Mouse (Mus musculus): Measurements from ENCODE around the gene Gm45208.
"Not testable (repeated sequence)": the region's sequence is repeated elsewhere in the genome, so short reads cannot be mapped to it uniquely, and the experiment has no call there.

Gm45208 gene

DNA sequence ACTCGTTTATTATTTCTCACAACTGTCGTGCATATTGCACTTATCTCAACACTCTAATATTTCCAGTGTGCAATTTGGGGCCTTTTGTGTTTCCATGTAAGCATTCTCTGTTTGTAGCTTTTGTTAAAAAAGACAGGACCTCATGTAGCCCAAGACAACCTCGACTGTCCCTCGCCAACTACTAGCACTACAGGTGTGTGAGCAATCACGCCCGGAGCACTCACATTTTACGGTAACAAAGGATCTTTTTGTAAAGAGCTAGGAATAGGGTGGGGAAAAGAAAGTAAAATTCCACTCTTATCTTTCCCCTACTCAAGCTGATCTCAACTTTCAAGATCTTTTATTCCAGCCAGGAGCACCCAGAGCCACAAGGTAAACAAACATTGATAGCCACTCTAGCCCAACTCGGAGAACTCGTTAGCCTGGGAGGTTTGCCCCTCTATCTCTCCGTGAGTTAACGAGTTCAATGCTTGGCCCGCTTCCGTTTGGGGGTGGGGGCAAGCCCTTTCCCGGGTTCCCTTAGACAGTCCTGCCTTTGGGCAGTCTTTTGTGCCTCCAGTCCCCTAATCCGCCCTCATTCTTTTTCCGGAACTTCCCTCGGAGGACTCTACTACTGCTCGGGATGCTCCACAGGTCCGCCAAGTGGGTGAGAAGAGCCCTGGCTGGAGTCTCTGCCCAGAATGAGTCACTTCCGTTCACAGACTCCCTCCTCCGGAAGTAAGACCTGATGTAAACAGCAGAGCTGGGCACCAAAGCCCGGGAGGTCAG lies at the start of gene Gm45208:
Gm45208 (plus strand) TSS at position 732 of the 768 bp plus-strand sequence.
- DNase-seq (ENCODE audit: low read depth in 2 of 2, low spot score in 2 of 2), result peak; percentile 63 to 65

GRCm38 (mm10) chrX:7672739-7673138 lies 49.3 kb upstream of the Gm45208 start:
- DNase-seq (ENCODE audit: low read depth in 2 of 2, low spot score in 2 of 2), result no peak

GRCm38 (mm10) chrX:7673578-7674281 lies 48.3 kb upstream of the Gm45208 start:
- no peak for DNase-seq (ENCODE audit: low read depth in 2 of 2, low spot score in 2 of 2)

DNA sequence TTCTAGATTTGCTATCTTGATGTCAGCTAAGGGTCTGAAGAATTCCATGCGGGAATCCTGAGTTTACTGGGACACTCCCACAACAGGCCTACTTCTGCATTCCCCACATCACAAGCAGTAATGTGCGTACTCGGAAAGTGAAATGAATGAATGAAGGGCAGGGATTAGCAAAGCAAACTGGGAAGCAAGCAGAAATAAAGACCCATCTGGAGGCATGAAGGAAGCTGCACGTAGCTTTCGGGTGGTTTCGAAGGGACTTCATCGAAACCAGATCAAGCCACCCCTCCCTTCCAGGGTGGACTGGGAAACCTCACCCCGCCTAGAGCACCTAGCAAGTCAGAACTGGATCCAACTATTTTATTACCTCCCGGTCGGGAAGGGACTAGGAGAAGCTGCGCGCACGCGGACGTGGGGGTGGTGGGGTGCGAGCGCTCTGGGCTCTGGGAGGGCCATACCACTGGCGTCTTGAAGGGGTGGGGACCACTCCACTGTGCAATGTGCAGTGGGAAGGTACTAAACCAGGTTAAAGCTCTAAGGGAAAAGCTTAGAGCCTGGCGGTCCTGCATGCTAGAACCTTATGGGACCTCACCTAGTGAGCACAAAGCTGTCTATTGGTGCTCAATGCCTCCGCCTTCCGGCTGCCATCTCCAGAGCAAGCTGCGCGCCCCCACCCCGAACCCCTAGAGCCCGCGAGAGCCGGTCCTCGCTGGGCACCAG lies 47.6 kb upstream of the Gm45208 start:
- DNase-seq (ENCODE audit: low read depth in 2 of 2, low spot score in 2 of 2), result no peak

DNA sequence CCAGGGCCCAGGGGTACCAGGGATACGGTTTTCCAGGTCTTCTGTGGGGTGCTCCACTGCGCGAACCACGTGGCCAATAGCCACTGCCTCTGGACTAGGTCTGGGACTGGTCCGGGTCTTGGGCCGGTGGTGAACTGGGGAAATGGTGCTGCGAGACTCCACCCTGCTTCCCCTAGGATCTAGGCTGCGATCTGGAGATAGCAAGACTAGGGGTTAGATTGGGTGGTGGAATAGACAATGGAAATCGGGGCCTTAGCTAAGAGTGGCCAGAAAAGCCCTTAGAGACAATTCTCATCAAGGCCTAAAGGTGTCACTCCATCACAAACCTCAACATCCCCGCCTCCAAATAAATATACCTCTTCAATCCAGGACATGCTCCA lies 47.1 kb upstream of the Gm45208 start:
- no peak for DNase-seq (ENCODE audit: low read depth in 2 of 2, low spot score in 2 of 2)

GRCm38 (mm10) chrX:7678986-7679385 lies 43.1 kb upstream of the Gm45208 start:
- DNase-seq (ENCODE audit: low read depth in 2 of 2, low spot score in 2 of 2), result no peak

GRCm38 (mm10) chrX:7679405-7680056 lies 42.5 kb upstream of the Gm45208 start:
- DNase-seq (ENCODE audit: low read depth in 2 of 2, low spot score in 2 of 2), result peak; percentile 83 to 84

GRCm38 (mm10) chrX:7680057-7680412 lies 42.0 kb upstream of the Gm45208 start:
- DNase-seq (ENCODE audit: low read depth in 2 of 2, low spot score in 2 of 2), result no peak

- DNase-seq (ENCODE audit: low read depth in 2 of 2, low spot score in 2 of 2), result no peak
Measured at GRCm38 (mm10) chrX:7680864-7681263, 41.2 kb upstream of the Gm45208 start, which contains the start of gene Magix. TSS of gene Magix (minus strand) at chrX:7681251.

DNA sequence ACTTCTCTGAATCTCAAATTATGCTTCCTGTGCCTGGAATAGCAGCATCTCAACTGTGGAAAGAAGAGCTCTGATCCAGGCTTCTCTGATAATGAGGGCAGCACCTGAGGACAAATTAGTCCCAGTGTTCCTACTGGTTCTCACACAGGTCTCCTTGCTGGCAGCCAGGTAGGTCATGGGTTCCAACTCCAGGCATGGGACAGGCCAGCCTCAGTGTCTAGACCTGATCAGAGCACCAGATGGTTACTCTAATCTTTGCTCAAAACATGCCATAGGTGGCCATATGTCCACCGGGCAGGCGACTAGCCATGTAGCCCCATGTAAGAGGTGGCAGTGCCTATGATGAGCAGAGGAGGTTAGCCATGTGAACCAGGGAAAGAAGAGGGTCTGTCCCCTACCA lies 33.7 kb upstream of the Gm45208 start:
- no peak for DNase-seq (ENCODE audit: low read depth in 2 of 2, low spot score in 2 of 2)

GRCm38 (mm10) chrX:7690486-7690885 lies 31.6 kb upstream of the Gm45208 start:
- DNase-seq (ENCODE audit: low read depth in 2 of 2, low spot score in 2 of 2), result no peak

- DNase-seq (ENCODE audit: low read depth in 2 of 2, low spot score in 2 of 2), result peak; percentile 53 to 65
Measured at GRCm38 (mm10) chrX:7692862-7693261, 29.2 kb upstream of the Gm45208 start.

DNA sequence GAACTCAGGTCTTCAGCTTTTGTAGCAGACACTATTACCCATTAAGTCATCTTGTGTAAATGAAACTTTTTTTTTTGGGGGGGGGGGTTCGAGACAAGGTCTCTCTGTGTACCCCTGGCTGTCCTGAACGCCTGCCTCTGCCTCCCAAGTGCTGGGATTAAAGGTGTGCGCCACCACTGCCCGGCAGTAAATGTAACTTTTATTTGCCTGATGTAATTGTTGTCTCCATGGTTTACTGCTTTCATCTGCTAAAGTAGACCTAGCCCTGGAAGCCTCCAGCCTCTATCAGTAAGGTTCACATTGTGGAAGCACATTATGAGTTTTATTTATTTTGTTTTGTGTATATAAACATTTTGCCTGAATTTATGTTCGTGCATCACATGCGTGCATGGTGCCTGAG lies 25.5 kb upstream of the Gm45208 start:
- no peak for DNase-seq (ENCODE audit: low read depth in 2 of 2, low spot score in 2 of 2)

DNA sequence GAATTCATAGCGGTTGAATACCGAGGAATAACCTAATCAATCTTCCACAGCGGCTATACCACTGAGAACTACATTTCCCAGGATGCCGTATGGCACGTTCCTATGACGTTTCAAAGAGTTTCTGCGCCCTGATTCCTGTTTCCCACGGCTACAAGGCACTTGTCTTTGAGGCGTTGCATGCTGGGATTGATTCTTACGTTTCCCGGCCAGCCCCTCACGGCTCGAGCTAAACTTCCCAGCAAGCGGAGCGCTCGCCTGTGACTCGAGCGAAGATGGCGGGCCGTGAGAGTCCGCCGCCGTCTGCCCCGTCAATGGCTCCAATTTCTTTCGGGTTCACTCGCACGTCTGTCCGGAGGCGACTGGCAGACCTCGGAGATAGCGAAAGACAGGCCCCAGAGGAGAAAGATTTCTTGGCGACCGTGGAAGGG lies 25.1 kb upstream of the Gm45208 start, which contains the start of gene Gpkow:
Gpkow (plus strand) TSS at position 178 of the 428 bp plus-strand sequence.
- DNase-seq (ENCODE audit: low read depth in 2 of 2, low spot score in 2 of 2), result peak; percentile 68 to 74

GRCm38 (mm10) chrX:7713764-7714134 lies 8.3 kb upstream of the Gm45208 start:
- DNase-seq (ENCODE audit: low read depth in 2 of 2, low spot score in 2 of 2), result not testable (repeated sequence)

- peak; percentile 78 to 84 for DNase-seq (ENCODE audit: low read depth in 2 of 2, low spot score in 2 of 2)
Measured at GRCm38 (mm10) chrX:7714135-7714899, 7.7 kb upstream of the Gm45208 start, which contains the start of gene Wdr45. TSS of gene Wdr45 (plus strand) at chrX:7714333.

DNA sequence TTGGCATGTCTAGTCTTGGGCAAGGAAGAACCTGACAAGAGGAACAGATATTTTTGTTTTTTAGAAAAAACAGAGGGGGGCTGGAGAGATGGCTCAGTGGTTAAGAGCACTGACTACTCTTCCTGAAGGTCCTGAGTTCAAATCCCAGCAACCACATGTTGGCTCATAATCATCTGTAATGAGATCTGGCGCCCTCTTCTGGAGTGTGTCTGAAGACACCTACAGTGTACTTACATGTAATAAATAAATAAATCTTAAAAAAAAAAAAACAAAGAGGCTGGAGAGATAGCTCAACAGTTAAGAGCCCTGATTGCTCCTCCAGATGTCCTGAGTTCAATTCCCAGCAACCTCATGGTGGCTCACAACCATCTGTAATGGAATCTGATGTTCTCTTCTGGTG lies 6.0 kb upstream of the Gm45208 start:
- not testable (repeated sequence) for DNase-seq (ENCODE audit: low read depth in 2 of 2, low spot score in 2 of 2)

DNA sequence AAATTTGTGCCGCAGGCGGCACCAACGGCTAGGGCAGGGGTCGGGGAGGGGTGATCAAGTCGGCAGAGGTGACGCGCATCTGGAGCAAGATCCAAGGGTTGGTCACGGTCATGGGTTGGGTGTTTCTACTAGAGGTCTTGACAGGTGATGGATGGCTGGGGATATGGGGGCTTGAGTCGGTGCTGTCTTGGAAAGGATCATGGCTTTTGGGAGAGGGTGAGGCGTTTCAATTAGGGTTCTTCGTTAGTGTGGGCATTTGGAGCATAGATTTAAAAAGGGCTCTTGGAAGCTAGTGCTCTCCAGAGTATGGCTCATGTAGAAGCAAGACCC lies 202 bp downstream of the Gm45208 start:
- DNase-seq (ENCODE audit: low read depth in 2 of 2, low spot score in 2 of 2), result no peak

- no peak for DNase-seq (ENCODE audit: low read depth in 2 of 2, low spot score in 2 of 2)
Measured at GRCm38 (mm10) chrX:7722691-7723090, 646 bp downstream of the Gm45208 start.

DNA sequence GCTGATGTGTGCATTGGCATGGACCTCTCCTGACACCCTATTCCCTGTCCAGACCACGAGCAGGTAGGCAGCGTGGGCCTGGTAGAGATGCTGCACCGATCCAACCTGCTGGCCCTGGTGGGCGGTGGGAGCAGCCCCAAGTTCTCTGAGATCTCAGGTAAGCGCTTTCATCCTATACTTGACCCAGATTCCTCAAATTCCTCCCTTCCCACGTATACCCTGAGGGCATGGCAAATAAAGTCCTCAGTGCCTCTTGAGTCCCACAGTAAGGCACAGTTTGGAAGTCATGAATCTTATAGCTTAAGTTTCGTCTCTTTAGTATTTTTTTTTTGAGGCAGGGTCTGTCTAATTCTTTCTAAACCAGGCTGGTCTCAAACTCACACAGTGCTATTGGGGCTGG lies 2.1 kb downstream of the Gm45208 start:
- no peak for DNase-seq (ENCODE audit: low read depth in 2 of 2, low spot score in 2 of 2)

- DNase-seq (ENCODE audit: low read depth in 2 of 2, low spot score in 2 of 2), result no peak
Measured at GRCm38 (mm10) chrX:7725841-7726240, 3.8 kb downstream of the Gm45208 start.
